Mouse (Mus musculus): ENCODE measurements around the gene Adamtsl1.

The Adamtsl1 gene

DNA sequence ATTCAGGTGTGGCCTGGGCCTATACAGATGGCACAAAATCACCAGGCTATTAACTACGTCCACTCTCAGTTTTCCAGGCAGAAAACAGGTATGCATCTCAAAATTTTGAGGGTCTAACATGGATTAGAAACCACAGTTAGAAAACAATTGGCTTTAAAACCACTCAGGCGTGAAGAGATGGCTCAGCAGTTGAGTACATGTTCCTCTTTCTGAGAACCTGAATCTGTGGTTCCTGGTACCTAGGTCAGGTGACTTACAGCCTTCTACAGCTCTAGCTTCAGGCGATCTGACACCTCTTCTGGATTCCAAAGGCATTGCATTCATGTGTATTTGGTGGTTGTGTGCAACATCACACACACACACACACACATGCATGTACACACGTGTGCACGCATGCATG lies 390.2 kb downstream of the Adamtsl1 start:
- DNase-seq (ENCODE audit: low read depth in 2 of 2, low spot score in 2 of 2): no peak

DNA sequence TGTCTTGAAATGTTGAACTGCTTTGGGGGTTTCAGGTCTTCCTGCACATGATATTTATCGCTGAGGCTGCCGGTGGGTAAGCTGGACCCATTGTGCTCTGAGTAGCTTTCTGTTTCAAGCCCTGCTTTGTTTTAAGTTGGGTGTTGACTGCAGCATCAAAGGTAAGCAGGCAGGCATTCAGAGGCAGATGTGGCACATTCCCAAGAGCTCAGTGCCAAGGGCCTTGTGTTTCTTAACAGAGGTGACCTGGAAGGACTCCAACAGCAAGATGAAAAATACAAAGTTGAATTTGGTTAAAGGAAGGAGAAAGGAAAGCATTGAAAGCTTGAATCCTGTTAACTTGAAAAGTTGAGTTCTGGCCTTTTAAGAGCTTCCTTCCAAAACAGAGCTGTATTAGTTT lies 402.1 kb downstream of the Adamtsl1 start:
- no peak for DNase-seq (ENCODE audit: low read depth in 2 of 2, low spot score in 2 of 2)

- DNase-seq (ENCODE audit: low read depth in 2 of 2, low spot score in 2 of 2): no peak
Measured at GRCm38 (mm10) chr4:85918366-85918765, 404.4 kb downstream of the Adamtsl1 start.

DNA sequence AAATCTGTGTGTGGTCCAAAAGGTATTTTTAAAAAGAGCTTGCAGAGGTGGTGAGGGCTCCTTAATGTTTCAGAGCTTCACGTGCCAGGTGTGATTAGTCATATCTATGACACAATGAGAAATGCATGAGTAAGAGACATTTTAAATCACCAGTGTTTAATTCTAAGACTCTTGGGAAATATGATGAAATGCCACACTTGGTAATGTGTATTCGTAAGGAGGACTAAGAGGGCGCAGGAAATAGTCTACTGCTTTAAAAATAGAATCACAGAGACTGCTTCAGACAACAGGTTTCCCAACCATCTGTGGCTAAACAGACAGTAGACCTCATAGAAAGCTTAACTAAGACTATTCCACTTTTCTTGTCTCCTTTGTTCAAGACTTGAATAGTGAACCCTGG lies 406.5 kb downstream of the Adamtsl1 start:
- no peak for DNase-seq (ENCODE audit: low read depth in 2 of 2, low spot score in 2 of 2)

GRCm38 (mm10) chr4:85922741-85923140 lies 408.8 kb downstream of the Adamtsl1 start:
- no peak for DNase-seq (ENCODE audit: low read depth in 2 of 2, low spot score in 2 of 2)

DNA sequence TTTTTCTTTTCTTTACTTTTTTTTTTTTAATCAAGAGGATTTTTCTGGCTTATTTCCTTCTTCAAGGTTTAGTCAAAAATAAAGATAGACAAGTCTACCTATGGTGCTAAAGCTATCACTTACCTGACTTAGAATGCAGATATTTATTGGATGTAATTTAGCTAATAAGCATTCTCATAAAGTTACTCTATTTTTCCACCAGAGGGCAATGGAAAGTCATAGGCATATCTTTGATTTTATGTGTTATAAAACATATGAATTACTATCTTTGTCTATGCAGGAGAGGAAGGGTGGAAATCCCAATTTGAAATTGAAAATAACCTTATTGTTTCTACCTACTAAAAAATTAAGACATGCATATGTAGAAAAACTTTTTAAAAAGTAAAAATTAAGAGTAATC lies 418.2 kb downstream of the Adamtsl1 start:
- DNase-seq (ENCODE audit: low read depth in 2 of 2, low spot score in 2 of 2): no peak

DNA sequence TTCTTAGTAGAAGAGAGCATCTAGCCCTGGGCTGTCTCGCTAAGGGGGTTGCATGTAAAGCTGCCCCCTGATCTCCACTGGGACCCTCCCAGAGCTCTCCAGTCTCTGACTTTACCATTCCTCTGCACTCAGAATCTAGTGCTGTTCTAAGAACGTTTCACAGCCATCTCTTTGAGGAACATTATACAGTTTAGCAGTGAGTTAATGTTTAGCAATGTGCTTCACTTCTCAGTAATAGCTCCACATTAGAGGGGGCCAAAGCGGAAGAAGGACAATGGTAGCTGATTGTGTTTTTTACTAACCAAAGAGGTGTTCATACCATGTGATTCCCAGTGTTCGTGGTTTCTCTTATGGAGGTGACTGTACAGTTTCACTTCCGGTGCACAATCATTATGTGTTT lies 425.5 kb downstream of the Adamtsl1 start:
- DNase-seq (ENCODE audit: low read depth in 2 of 2, low spot score in 2 of 2): no peak

DNA sequence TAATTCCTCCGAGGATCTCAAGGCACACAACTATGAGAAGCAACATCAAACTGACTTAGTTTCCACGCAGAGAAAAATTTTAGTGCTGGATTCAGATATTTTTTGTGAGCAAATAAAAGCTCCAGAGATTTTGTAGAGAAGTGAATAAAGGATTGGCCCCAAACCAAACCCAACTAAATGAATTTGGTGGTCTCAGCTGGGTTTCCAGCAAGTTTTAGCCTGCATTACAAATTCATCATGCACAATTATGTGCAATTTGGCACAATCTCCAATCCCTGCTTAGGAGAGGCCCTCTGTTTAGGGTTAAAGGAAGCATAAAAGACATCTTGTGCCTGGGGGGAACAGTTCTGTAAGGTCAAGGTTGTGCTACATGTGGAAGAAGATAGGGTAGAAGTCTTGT lies 427.9 kb downstream of the Adamtsl1 start:
- DNase-seq (ENCODE audit: low read depth in 2 of 2, low spot score in 2 of 2): no peak

- no peak for DNase-seq (ENCODE audit: low read depth in 2 of 2, low spot score in 2 of 2)
Measured at GRCm38 (mm10) chr4:85953590-85953989, 439.6 kb downstream of the Adamtsl1 start.

- DNase-seq (ENCODE audit: low read depth in 2 of 2, low spot score in 2 of 2): no peak
Measured at GRCm38 (mm10) chr4:85955387-85955786, 441.4 kb downstream of the Adamtsl1 start.

DNA sequence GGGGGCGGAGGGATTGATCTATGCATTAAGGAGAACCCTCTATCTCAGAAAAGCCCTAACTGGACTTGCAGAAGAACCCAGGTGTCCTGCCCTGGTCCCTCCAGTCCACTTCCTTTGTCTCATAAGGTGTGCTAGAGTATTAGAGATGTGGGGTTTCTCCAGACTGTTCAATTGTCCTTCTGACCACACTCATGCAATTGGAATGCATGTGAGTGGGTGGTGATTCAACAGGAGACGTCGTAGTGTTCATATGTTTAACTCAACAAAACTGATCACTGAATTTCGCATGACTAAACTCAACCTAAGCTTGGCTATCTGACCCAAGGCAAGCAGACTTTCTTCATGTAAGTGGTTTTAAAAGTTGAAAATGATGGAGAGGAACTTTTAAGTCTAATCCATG lies 443.3 kb downstream of the Adamtsl1 start:
- no peak for DNase-seq (ENCODE audit: low read depth in 2 of 2, low spot score in 2 of 2)

DNA sequence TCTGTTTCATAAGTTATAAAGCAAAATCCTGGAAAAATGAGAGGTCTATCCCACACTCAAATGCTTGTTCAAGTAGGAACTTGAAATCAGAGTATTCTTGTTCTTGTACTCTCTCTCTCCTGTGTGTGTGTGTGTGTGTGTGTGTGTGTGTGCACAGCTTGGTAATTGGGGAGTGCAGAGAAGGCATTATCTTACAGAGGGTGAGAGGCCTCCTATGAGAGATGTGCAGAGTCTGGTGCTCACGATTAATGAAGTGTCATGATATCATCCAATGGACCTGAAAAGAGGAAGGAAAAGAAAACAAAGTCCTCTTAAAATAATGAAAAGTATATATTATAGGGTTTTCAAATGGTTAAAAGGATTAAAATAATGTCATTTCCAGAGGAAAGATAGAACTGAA lies 443.9 kb downstream of the Adamtsl1 start:
- no peak for DNase-seq (ENCODE audit: low read depth in 2 of 2, low spot score in 2 of 2)

GRCm38 (mm10) chr4:85959019-85959418 lies 445.0 kb downstream of the Adamtsl1 start:
- DNase-seq (ENCODE audit: low read depth in 2 of 2, low spot score in 2 of 2): no peak

- no peak for DNase-seq (ENCODE audit: low read depth in 2 of 2, low spot score in 2 of 2)
Measured at GRCm38 (mm10) chr4:85976188-85976587, 462.2 kb downstream of the Adamtsl1 start.

DNA sequence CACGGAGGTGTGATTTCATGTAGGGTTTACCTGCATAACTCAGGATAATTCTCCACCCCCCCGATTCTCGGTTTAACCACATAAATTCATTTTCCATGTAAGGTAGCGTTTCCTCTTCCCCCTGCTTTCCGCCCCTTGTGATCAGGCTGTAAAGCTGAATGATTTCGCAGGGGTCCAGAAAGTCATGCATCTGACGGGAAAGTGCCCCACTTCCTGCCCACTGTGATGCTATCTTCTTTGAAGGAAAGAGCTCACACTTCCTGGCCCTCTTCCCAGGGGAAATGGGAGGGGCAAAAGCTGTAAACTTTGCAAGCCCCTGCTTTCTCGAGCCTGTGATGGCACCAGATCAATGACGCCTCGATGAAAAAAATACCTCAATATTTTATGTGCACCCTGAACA lies 465.2 kb downstream of the Adamtsl1 start:
- no peak for DNase-seq (ENCODE audit: low read depth in 2 of 2, low spot score in 2 of 2)

DNA sequence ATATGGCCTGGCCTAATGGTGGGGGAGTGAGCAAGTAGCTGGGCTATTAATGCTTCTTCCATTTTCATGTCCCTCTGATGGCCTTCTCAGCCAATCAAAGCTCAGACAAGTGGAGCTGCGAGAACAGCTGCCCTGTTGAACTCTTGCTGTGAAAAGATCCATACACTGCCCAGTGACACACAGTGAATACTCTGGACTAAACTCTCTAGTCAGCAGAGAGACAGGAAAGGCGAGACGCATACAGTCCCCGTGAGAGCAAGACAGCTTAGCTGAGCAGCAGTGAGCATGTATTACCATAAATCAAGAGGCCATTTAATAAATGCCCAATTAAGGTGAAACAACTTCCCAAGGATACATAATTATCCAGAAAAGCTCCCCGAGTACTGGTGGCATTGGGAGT lies 492.6 kb downstream of the Adamtsl1 start:
- no peak for DNase-seq (ENCODE audit: low read depth in 2 of 2, low spot score in 2 of 2)

DNA sequence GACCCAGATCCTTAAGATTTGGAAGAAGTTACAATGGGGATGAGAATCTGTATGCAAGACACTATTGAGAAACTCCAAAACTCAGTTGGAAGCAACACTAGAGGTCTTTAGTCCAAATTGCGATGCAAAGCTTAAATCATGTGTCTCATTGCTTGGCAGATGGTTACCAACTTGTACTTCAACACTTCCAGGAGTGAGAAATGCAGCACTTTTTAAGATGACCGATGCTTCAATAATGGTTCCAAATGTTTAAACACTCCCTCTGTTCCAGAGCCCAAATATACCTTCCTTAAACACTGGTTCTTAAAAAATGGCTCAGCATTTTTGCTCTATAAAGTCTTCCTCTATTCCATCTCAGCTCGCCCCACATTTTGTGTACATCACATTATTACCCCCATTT lies 499.7 kb downstream of the Adamtsl1 start:
- DNase-seq (ENCODE audit: low read depth in 2 of 2, low spot score in 2 of 2): no peak

DNA sequence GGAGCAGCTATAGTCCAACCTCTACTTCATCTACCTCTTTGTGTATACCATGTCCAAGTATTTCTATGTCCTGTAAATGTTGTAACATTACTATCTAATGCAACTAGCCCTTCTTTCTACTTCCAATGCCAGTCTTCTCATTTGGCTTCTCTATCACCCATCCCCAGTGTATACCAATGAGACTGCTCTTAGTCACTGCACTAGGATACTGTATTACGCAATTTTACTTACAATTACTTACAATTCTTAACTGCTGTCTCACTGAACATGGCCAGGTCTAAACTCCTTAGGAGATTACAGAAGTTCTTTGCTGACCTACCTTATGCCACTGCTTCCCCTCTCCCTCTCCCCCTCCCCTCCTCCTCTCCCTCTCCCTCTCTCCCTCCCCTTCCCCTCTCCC lies 505.0 kb downstream of the Adamtsl1 start:
- no peak for DNase-seq (ENCODE audit: low read depth in 2 of 2, low spot score in 2 of 2)

GRCm38 (mm10) chr4:86019586-86019985 lies 505.6 kb downstream of the Adamtsl1 start:
- DNase-seq (ENCODE audit: low read depth in 2 of 2, low spot score in 2 of 2): no peak

GRCm38 (mm10) chr4:86020372-86021090 lies 506.6 kb downstream of the Adamtsl1 start:
- no peak for DNase-seq (ENCODE audit: low read depth in 2 of 2, low spot score in 2 of 2)

- no peak for DNase-seq (ENCODE audit: low read depth in 2 of 2, low spot score in 2 of 2)
Measured at GRCm38 (mm10) chr4:86024573-86025160, 510.7 kb downstream of the Adamtsl1 start.

- no peak for DNase-seq (ENCODE audit: low read depth in 2 of 2, low spot score in 2 of 2)
Measured at GRCm38 (mm10) chr4:86029486-86029885, 515.5 kb downstream of the Adamtsl1 start.

GRCm38 (mm10) chr4:86030208-86030607 lies 516.2 kb downstream of the Adamtsl1 start:
- no peak for DNase-seq (ENCODE audit: low read depth in 2 of 2, low spot score in 2 of 2)

Data from CD8-positive naive resting alpha-beta T cell, adult 2 months (primary cell).